Mouse (Mus musculus): Measurements from ENCODE around the gene Tbc1d10b. TPM values are rescaled to one million over a fixed set of nuclear protein-coding genes. Genes with fewer than 3 reads are reported as not detected.

The Tbc1d10b gene
- polyA plus RNA-seq, 1 experiment from 2014 or later: 15.8 TPM

- Histone ChIP-seq H3K9me3 (replicated peaks; ENCODE audit: control insufficient read depth, low read length) (no peaks in the 10 kb centered on the region), H3K9ac (replicated peaks; ENCODE audit: low read length) (no peak overlapping the region), H3K27me3 (ENCODE audit: control insufficient read depth, insufficient read depth, low read length) (peaks cover 2% of the 10 kb centered on the region; the same call in 1 of the 2 replicates), H3K4me1 (ENCODE audit: control insufficient read depth, insufficient read depth, low read length) (no peaks in the 10 kb centered on the region; the same call in 1 of the 2 replicates), H3K36me3 (replicated peaks; ENCODE audit: control insufficient read depth, insufficient read depth, low read depth, low read length) (no peaks in the 10 kb centered on the region), H3K4me2 (ENCODE audit: low read depth, low read length) (no peak overlapping the region), H3K4me3 (ENCODE audit: low read depth, low read length) (no peak overlapping the region), H3K27ac (replicated peaks; ENCODE audit: low read depth, low read length) (no peak overlapping the region)
- ATAC-seq (replicated peaks; ENCODE audit: insufficient number of reproducible peaks, low FRiP score, low TSS enrichment, low read depth): no peak
- no peak for DNase-seq (ENCODE audit: low spot score)
- 52% methylated on average over 12 of the region's 12 CpGs for WGBS
Measured at GRCm38 (mm10) chr7:127213930-127214329, 5.7 kb upstream of the Tbc1d10b start.

- 30% methylated on average over 7 of the region's 7 CpGs for WGBS
Measured at GRCm38 (mm10) chr7:127213485-127213884, 5.2 kb upstream of the Tbc1d10b start.

GRCm38 (mm10) chr7:127212432-127213250 lies 4.4 kb upstream of the Tbc1d10b start:
- Histone ChIP-seq H3K4me3 (ENCODE audit: low read depth, low read length) (no peak overlapping the region), H3K36me3 (replicated peaks; ENCODE audit: control insufficient read depth, insufficient read depth, low read depth, low read length) (no peaks in the 10 kb centered on the region), H3K27ac (replicated peaks; ENCODE audit: low read depth, low read length) (no peak overlapping the region), H3K27me3 (ENCODE audit: control insufficient read depth, insufficient read depth, low read length) (peaks cover 2% of the 10 kb centered on the region; the same call in 1 of the 2 replicates), H3K4me2 (ENCODE audit: low read depth, low read length) (no peak overlapping the region), H3K9ac (replicated peaks; ENCODE audit: low read length) (no peak overlapping the region), H3K4me1 (ENCODE audit: control insufficient read depth, insufficient read depth, low read length) (no peaks in the 10 kb centered on the region; the same call in 1 of the 2 replicates), H3K9me3 (replicated peaks; ENCODE audit: control insufficient read depth, low read length) (no peaks in the 10 kb centered on the region)
- no peak for DNase-seq (ENCODE audit: low spot score)
- WGBS: 92% methylated on average over 12 of the region's 12 CpGs
- no peak for ATAC-seq (replicated peaks; ENCODE audit: insufficient number of reproducible peaks, low FRiP score, low TSS enrichment, low read depth)

More at GRCm38 (mm10) chr7:127213485-127213884, 5.2 kb upstream of the Tbc1d10b start:
- peak; percentile 66 for DNase-seq (ENCODE audit: low spot score)
- Histone ChIP-seq H3K4me2 (ENCODE audit: low read depth, low read length) (no peak overlapping the region), H3K9me3 (replicated peaks; ENCODE audit: control insufficient read depth, low read length) (no peaks in the 10 kb centered on the region), H3K9ac (replicated peaks; ENCODE audit: low read length) (no peak overlapping the region), H3K27ac (replicated peaks; ENCODE audit: low read depth, low read length) (no peak overlapping the region), H3K36me3 (replicated peaks; ENCODE audit: control insufficient read depth, insufficient read depth, low read depth, low read length) (no peaks in the 10 kb centered on the region), H3K4me1 (ENCODE audit: control insufficient read depth, insufficient read depth, low read length) (no peaks in the 10 kb centered on the region; the same call in 1 of the 2 replicates), H3K4me3 (ENCODE audit: low read depth, low read length) (no peak overlapping the region), H3K27me3 (ENCODE audit: control insufficient read depth, insufficient read depth, low read length) (peaks cover 2% of the 10 kb centered on the region; the same call in 1 of the 2 replicates)
- no peak for ATAC-seq (replicated peaks; ENCODE audit: insufficient number of reproducible peaks, low FRiP score, low TSS enrichment, low read depth)

- Histone ChIP-seq H3K27me3 (ENCODE audit: control insufficient read depth, insufficient read depth, low read length) (peaks cover 2% of the 10 kb centered on the region; the same call in 1 of the 2 replicates), H3K36me3 (replicated peaks; ENCODE audit: control insufficient read depth, insufficient read depth, low read depth, low read length) (no peaks in the 10 kb centered on the region), H3K9me3 (replicated peaks; ENCODE audit: control insufficient read depth, low read length) (no peaks in the 10 kb centered on the region), H3K4me1 (ENCODE audit: control insufficient read depth, insufficient read depth, low read length) (no peaks in the 10 kb centered on the region; the same call in none of the 2 replicates), H3K4me3 (ENCODE audit: low read depth, low read length) (no peak overlapping the region), H3K9ac (replicated peaks; ENCODE audit: low read length) (no peak overlapping the region), H3K4me2 (ENCODE audit: low read depth, low read length) (no peak overlapping the region), H3K27ac (replicated peaks; ENCODE audit: low read depth, low read length) (no peak overlapping the region)
- DNase-seq (ENCODE audit: low spot score) (no peak), ATAC-seq (replicated peaks; ENCODE audit: insufficient number of reproducible peaks, low FRiP score, low TSS enrichment, low read depth) (no peak)
- WGBS: 70% methylated on average over 5 of the region's 5 CpGs
Measured at GRCm38 (mm10) chr7:127211014-127211745, 2.9 kb upstream of the Tbc1d10b start.

- Histone ChIP-seq H3K27ac (replicated peaks; ENCODE audit: low read depth, low read length) (no peak overlapping the region), H3K4me1 (ENCODE audit: control insufficient read depth, insufficient read depth, low read length) (no peaks in the 10 kb centered on the region; the same call in 1 of the 2 replicates), H3K4me2 (ENCODE audit: low read depth, low read length) (no peak overlapping the region), H3K9ac (replicated peaks; ENCODE audit: low read length) (no peak overlapping the region), H3K9me3 (replicated peaks; ENCODE audit: control insufficient read depth, low read length) (no peaks in the 10 kb centered on the region), H3K4me3 (ENCODE audit: low read depth, low read length) (no peak overlapping the region), H3K36me3 (replicated peaks; ENCODE audit: control insufficient read depth, insufficient read depth, low read depth, low read length) (no peaks in the 10 kb centered on the region; the same call in 1 of the 2 replicates), H3K27me3 (ENCODE audit: control insufficient read depth, insufficient read depth, low read length) (peaks cover 2% of the 10 kb centered on the region; the same call in 1 of the 2 replicates)
- 92% methylated on average over 4 of the region's 4 CpGs for WGBS
- ATAC-seq (replicated peaks; ENCODE audit: insufficient number of reproducible peaks, low FRiP score, low TSS enrichment, low read depth) (no peak), DNase-seq (ENCODE audit: low spot score) (no peak)
Measured at GRCm38 (mm10) chr7:127210266-127210665, 2.0 kb upstream of the Tbc1d10b start.

- no peak overlapping the region for H3K4me3 ChIP-seq (ENCODE audit: low read depth, low read length)
Measured at GRCm38 (mm10) chr7:127209851-127210250, 1.6 kb upstream of the Tbc1d10b start.

GRCm38 (mm10) chr7:127208553-127209438 lies 528 bp upstream of the Tbc1d10b start, which contains the start of gene Mylpf:
Mylpf (plus strand) TSS chr7:127208890.
- Histone ChIP-seq H3K27ac (replicated peaks; ENCODE audit: low read depth, low read length) (peak within 1 kb of the TSS; percentile 71), H3K36me3 (replicated peaks; ENCODE audit: control insufficient read depth, insufficient read depth, low read depth, low read length) (no peaks in the 10 kb centered on the region; the same call in 1 of the 2 replicates), H3K4me3 (ENCODE audit: low read depth, low read length) (peak within 1 kb of the TSS; percentile 92), H3K9me3 (replicated peaks; ENCODE audit: control insufficient read depth, low read length) (no peaks in the 10 kb centered on the region), H3K27me3 (ENCODE audit: control insufficient read depth, insufficient read depth, low read length) (no peaks in the 10 kb centered on the region), H3K4me2 (ENCODE audit: low read depth, low read length) (peak within 1 kb of the TSS; percentile 89), H3K9ac (replicated peaks; ENCODE audit: low read length) (peak within 1 kb of the TSS; percentile 89), H3K4me1 (ENCODE audit: control insufficient read depth, insufficient read depth, low read length) (no peaks in the 10 kb centered on the region; the same call in 1 of the 2 replicates)
- WGBS: under 1% methylated on average over 42 of the region's 44 CpGs
- DNase-seq (ENCODE audit: low spot score) (peak; percentile 94), ATAC-seq (replicated peaks; ENCODE audit: insufficient number of reproducible peaks, low FRiP score, low TSS enrichment, low read depth) (peak; percentile 94)

More at GRCm38 (mm10) chr7:127209851-127210250, 1.6 kb upstream of the Tbc1d10b start:
- WGBS: 86% methylated on average over 5 of the region's 5 CpGs
- H3K9me3 ChIP-seq (replicated peaks; ENCODE audit: control insufficient read depth, low read length): no peaks in the 10 kb centered on the region
- H3K9ac ChIP-seq (replicated peaks; ENCODE audit: low read length): no peak overlapping the region; the same call in 1 of the 2 replicates
- no peak for DNase-seq (ENCODE audit: low spot score)
- no peaks in the 10 kb centered on the region; the same call in 1 of the 2 replicates for H3K36me3 ChIP-seq (replicated peaks; ENCODE audit: control insufficient read depth, insufficient read depth, low read depth, low read length)
- H3K27me3 ChIP-seq (ENCODE audit: control insufficient read depth, insufficient read depth, low read length): no peaks in the 10 kb centered on the region; the same call in 1 of the 2 replicates
- no peaks in the 10 kb centered on the region; the same call in 1 of the 2 replicates for H3K4me1 ChIP-seq (ENCODE audit: control insufficient read depth, insufficient read depth, low read length)
- H3K4me2 ChIP-seq (ENCODE audit: low read depth, low read length): no peak overlapping the region
- no peak overlapping the region for H3K27ac ChIP-seq (replicated peaks; ENCODE audit: low read depth, low read length)
- no peak for ATAC-seq (replicated peaks; ENCODE audit: insufficient number of reproducible peaks, low FRiP score, low TSS enrichment, low read depth)

All from embryonic facial prominence, embryonic 11.5 days (tissue).